Mouse (Mus musculus) myocyte (in vitro differentiated cells): ENCODE results near the gene Dlx4. TPM values are rescaled to one million over a fixed set of nuclear protein-coding genes. Genes with fewer than 3 reads are reported as not detected.
A peak's percentile ranks its signal among the peaks of the same experiment; 100 is the strongest.

Experiments
- H3K27me3 ChIP-seq: one replicate; pipeline ENCODE4 v1.6.1; 2011; ENCODE audit not compliant: control insufficient read depth, insufficient read depth, insufficient read length
- H3K36me3 ChIP-seq: one replicate; pipeline ENCODE4 v1.6.1; 2011; ENCODE audit not compliant: control insufficient read depth, insufficient read depth
- H3K4me2 ChIP-seq: one replicate; pipeline ENCODE4 v1.6.1; 2011; ENCODE audit warnings: low read depth, control low read depth
- H3K4me3 ChIP-seq: one replicate; pipeline ENCODE4 v1.5.1; 2011; ENCODE audit warnings: mild to moderate bottlenecking, control low read depth, moderate library complexity
- H3K79me2 ChIP-seq: one replicate; pipeline ENCODE4 v1.6.1; 2011; ENCODE audit not compliant: control insufficient read depth, insufficient read depth
- H3ac ChIP-seq: one replicate; pipeline ENCODE4 v1.6.1; 2011; ENCODE audit not compliant: control insufficient read depth, insufficient read length
- CEBPB ChIP-seq: IDR thresholded peaks from 2 replicates; pipeline ENCODE4 v1.6.1; 2011; ENCODE audit warnings: mild to moderate bottlenecking, moderate library complexity; ENCODE audit not compliant: poor library complexity, insufficient read depth, severe bottlenecking
- E2F4 ChIP-seq: IDR thresholded peaks from one replicate; pipeline ENCODE4 v1.6.1; 2011; ENCODE audit warnings: mild to moderate bottlenecking, control low read depth, moderate library complexity; ENCODE audit not compliant: insufficient read depth
- MAX ChIP-seq: IDR thresholded peaks from one replicate; pipeline ENCODE4 v1.6.1; 2011; ENCODE audit warnings: low read depth, mild to moderate bottlenecking, control low read depth
- MYOD1 ChIP-seq, 3 experiments: IDR thresholded peaks; one replicate each; pipeline ENCODE4 v1.6.1; 2011; ENCODE audit warnings: control low read depth in 2 of 3, low read depth in 2 of 3, mild to moderate bottlenecking in 2 of 3, moderate library complexity in 1 of 3; ENCODE audit not compliant: insufficient read length in 2 of 3, control insufficient read depth in 1 of 3
- MYOG ChIP-seq, 3 experiments: IDR thresholded peaks; one replicate each; pipeline ENCODE4 v1.6.1; 2011; ENCODE audit warnings: control low read depth in 2 of 3, low read depth in 2 of 3, mild to moderate bottlenecking in 2 of 3; ENCODE audit not compliant: insufficient read length in 2 of 3, control insufficient read depth in 1 of 3, insufficient read depth in 1 of 3
- POLR2A ChIP-seq: IDR thresholded peaks from one replicate; pipeline ENCODE4 v1.6.1; 2011; ENCODE audit warnings: low read depth, mild to moderate bottlenecking, control low read depth, moderate library complexity; ENCODE audit not compliant: insufficient read length
- POLR2AphosphoS2 ChIP-seq: IDR thresholded peaks from one replicate; pipeline ENCODE4 v1.6.1; 2011; ENCODE audit warnings: low read depth, control low read depth; ENCODE audit not compliant: insufficient read length
- REST ChIP-seq: IDR thresholded peaks from one replicate; pipeline ENCODE4 v1.6.1; 2011; ENCODE audit warnings: mild to moderate bottlenecking, control low read depth, moderate library complexity; ENCODE audit not compliant: insufficient read depth, insufficient read length
- SRF ChIP-seq: IDR thresholded peaks from one replicate; pipeline ENCODE4 v1.6.1; 2011; ENCODE audit warnings: low read depth; ENCODE audit not compliant: control insufficient read depth, insufficient read length
- TCF12 ChIP-seq: IDR thresholded peaks from one replicate; pipeline ENCODE4 v1.6.1; 2011; ENCODE audit warnings: mild to moderate bottlenecking, control low read depth; ENCODE audit not compliant: poor library complexity, insufficient read depth, severe bottlenecking
- TCF3 ChIP-seq: IDR thresholded peaks from one replicate; pipeline ENCODE4 v1.6.1; 2011; ENCODE audit warnings: low read depth, control low read depth; ENCODE audit not compliant: insufficient read length
- USF1 ChIP-seq: IDR thresholded peaks from one replicate; pipeline ENCODE4 v1.6.1; 2011; ENCODE audit warnings: low read depth, mild to moderate bottlenecking, control low read depth, moderate library complexity
- polyA plus RNA-seq: library from polyadenylated mRNA; unstranded; fragments of >200 nt; fragmentation: generic; extraction: Trizol; gene quantifications from one replicate; pipeline ENCODE4 v1.2.1, GENCODE M21; 2012; ENCODE audit warnings: missing spikeins

The Dlx4 gene
- polyA plus RNA-seq, 1 experiment = 0.49 TPM

- Histone ChIP-seq H3K79me2 (no peaks in the 10 kb centered on the region), H3K4me3 (no peak overlapping the region), H3K4me2 (peak overlapping the region; percentile 47), H3ac (no peak overlapping the region), H3K27me3 (no peaks in the 10 kb centered on the region), H3K36me3 (no peaks in the 10 kb centered on the region)
- TF ChIP-seq CEBPB (no peak), E2F4 (no peak), MYOG (IDR thresholded peaks at IDR 0.05; ENCODE audit: control insufficient read depth in 1 of 3, insufficient read depth in 1 of 3, insufficient read length in 2 of 3, low read depth in 2 of 3) (no peak), REST (no peak), SRF (no peak)
These were observed 11.3 kb upstream of the Dlx4 start for GRCm38 (mm10) chr11:95157356-95157755.

- Histone ChIP-seq H3K79me2 (no peaks in the 10 kb centered on the region), H3K27me3 (no peaks in the 10 kb centered on the region), H3K36me3 (no peaks in the 10 kb centered on the region), H3K4me3 (no peak overlapping the region), H3ac (no peak overlapping the region), H3K4me2 (no peak overlapping the region)
- TF ChIP-seq CEBPB (no peak), TCF12 (no peak), MAX (no peak), USF1 (no peak), POLR2AphosphoS2 (no peak), REST (no peak), SRF (no peak), MYOD1 (IDR thresholded peaks at IDR 0.05; ENCODE audit: control insufficient read depth in 1 of 3, insufficient read length in 2 of 3, low read depth in 2 of 3) (no peak), TCF3 (no peak), E2F4 (no peak), POLR2A (no peak), MYOG (IDR thresholded peaks at IDR 0.05; ENCODE audit: control insufficient read depth in 1 of 3, insufficient read depth in 1 of 3, insufficient read length in 2 of 3, low read depth in 2 of 3) (no peak)
These were observed 9.4 kb upstream of the Dlx4 start for GRCm38 (mm10) chr11:95155511-95155910.

DNA sequence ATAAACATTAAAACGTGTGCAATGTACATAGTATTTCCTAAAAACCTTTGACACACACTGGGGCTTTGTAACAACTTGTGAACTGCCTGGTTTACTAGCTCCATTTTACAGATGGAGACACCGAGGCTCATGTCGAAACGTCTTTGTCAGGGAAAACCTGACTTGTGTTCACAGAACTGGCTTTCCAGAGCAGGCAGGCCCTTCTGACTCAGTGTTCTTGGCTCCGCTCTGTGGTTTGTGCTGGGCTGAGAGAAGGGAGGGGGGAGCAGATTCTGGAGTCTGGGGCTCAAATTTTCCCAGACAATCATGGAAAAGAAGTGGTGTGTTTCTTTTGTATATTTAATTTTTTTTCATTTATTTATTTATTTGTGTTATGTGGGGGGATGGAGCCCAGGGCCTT, 7.6 kb upstream of the Dlx4 start:
- peak overlapping the region; percentile 38 for H3K4me2 ChIP-seq
- H3ac ChIP-seq = no peak overlapping the region
- H3K36me3 ChIP-seq = no peaks in the 10 kb centered on the region
- TF ChIP-seq E2F4 (no peak), REST (no peak), MAX (no peak), SRF (no peak), POLR2A (no peak), CEBPB (no peak), USF1 (no peak), TCF3 (no peak), POLR2AphosphoS2 (no peak), MYOG (IDR thresholded peaks at IDR 0.05; ENCODE audit: control insufficient read depth in 1 of 3, insufficient read depth in 1 of 3, insufficient read length in 2 of 3, low read depth in 2 of 3) (no peak), MYOD1 (IDR thresholded peaks at IDR 0.05; ENCODE audit: control insufficient read depth in 1 of 3, insufficient read length in 2 of 3, low read depth in 2 of 3) (no peak), TCF12 (no peak)
- no peak overlapping the region for H3K4me3 ChIP-seq
- no peaks in the 10 kb centered on the region for H3K79me2 ChIP-seq
- no peaks in the 10 kb centered on the region for H3K27me3 ChIP-seq

GRCm38 (mm10) chr11:95153116-95153515, 7.1 kb upstream of the Dlx4 start:
- Histone ChIP-seq H3K4me3 (no peak overlapping the region), H3ac (no peak overlapping the region), H3K79me2 (no peaks in the 10 kb centered on the region), H3K4me2 (peak overlapping the region; percentile 38), H3K27me3 (no peaks in the 10 kb centered on the region), H3K36me3 (no peaks in the 10 kb centered on the region)
- TF ChIP-seq MAX = no peak
- no peak for TF ChIP-seq TCF3
- TF ChIP-seq MYOG (IDR thresholded peaks at IDR 0.05; ENCODE audit: control insufficient read depth in 1 of 3, insufficient read depth in 1 of 3, insufficient read length in 2 of 3, low read depth in 2 of 3) = no peak
- TF ChIP-seq REST = no peak
- TF ChIP-seq MYOD1 (IDR thresholded peaks at IDR 0.05; ENCODE audit: control insufficient read depth in 1 of 3, insufficient read length in 2 of 3, low read depth in 2 of 3) = no peak
- TF ChIP-seq USF1 = no peak
- TF ChIP-seq POLR2AphosphoS2 = no peak
- TF ChIP-seq E2F4 = no peak
- no peak for TF ChIP-seq SRF
- no peak for TF ChIP-seq POLR2A
- no peak for TF ChIP-seq CEBPB
- no peak for TF ChIP-seq TCF12

DNA sequence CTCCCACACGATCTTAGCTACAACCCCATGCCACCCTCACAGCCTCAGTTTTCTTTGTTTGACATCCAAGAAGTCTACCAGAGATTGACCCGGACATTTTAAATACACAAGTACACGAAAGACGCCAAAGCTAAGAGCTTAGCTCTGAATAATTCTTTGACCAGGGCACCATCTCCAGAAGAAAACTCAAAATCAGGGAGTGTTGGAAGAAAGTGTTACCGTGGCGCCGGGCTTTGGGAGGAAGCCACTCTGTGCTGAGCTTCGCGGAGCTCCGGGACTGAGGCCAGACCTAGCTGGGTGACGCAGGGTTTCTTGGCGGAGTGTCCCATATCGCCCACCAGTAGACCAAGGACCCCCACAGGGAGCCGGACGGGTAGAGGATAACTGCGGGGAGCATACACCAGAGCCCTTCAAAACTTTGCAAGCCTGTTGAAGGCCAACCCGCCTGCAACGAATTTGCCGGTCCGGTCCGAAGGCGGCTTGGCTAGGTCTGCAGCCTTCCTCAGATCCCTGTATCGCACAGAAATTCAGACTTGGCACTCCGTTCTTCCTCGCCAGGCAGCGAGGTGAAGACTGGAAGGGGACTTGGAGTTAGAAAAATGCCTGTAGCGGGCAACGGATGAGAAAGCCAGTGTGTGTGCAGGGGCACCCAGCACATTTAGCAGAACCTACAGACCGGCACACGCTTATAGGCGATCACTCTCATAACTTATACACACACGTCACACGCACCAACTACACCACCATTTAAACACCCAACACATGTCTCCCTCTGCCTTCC, 4.4 kb upstream of the Dlx4 start:
- Histone ChIP-seq H3K36me3 (no peaks in the 10 kb centered on the region), H3K27me3 (no peaks in the 10 kb centered on the region), H3K79me2 (no peaks in the 10 kb centered on the region), H3K4me2 (no peak overlapping the region), H3ac (no peak overlapping the region), H3K4me3 (no peak overlapping the region)
- TF ChIP-seq POLR2AphosphoS2 = no peak
- no peak for TF ChIP-seq MYOG (IDR thresholded peaks at IDR 0.05; ENCODE audit: control insufficient read depth in 1 of 3, insufficient read depth in 1 of 3, insufficient read length in 2 of 3, low read depth in 2 of 3)
- no peak for TF ChIP-seq E2F4
- no peak for TF ChIP-seq TCF3
- TF ChIP-seq CEBPB = no peak
- TF ChIP-seq REST = no peak
- no peak for TF ChIP-seq SRF
- TF ChIP-seq MAX = no peak
- TF ChIP-seq TCF12 = no peak
- no peak for TF ChIP-seq USF1
- no peak for TF ChIP-seq POLR2A
- no peak for TF ChIP-seq MYOD1 (IDR thresholded peaks at IDR 0.05; ENCODE audit: control insufficient read depth in 1 of 3, insufficient read length in 2 of 3, low read depth in 2 of 3)
